ENCODE assay signal across 22 mouse cellular contexts in genomic region chr1:185270403-185271097, GRCm38 (mm10). TPM values are rescaled to one million over a fixed set of nuclear protein-coding genes. Genes with fewer than 3 reads are reported as not detected.
DNase-seq lines count a peak whose midpoint lies in the region; ATAC-seq and TF ChIP-seq lines count a peak whose summit lies in the region.
"Had no signal": no experiment of that assay in that cellular context is flagged by ENCODE, and none has a peak within 500 bp of the region (broad histone marks: within the 10 kb centered on the region; RNA-seq: fewer than 3 reads in every experiment).

No protein-coding gene starts in this region.

- H3K9me3 ChIP-seq in forebrain, embryonic 11.5 days (ENCODE audit: control insufficient read depth, low read length), result no peaks in the 10 kb centered on the region
- no peaks in the 10 kb centered on the region for H3K9me3 ChIP-seq in forebrain, embryonic 14.5 days (replicated peaks; ENCODE audit: control insufficient read depth, low read length)
- H3K9me3 ChIP-seq in intestine, embryonic 16.5 days (ENCODE audit: control insufficient read depth, low read length), result no peaks in the 10 kb centered on the region
- no peaks in the 10 kb centered on the region for H3K9me3 ChIP-seq in stomach, embryonic 14.5 days (ENCODE audit: control insufficient read depth, low read depth, low read length)
- H3K9me3 ChIP-seq: embryonic facial prominence, embryonic 12.5 days; forebrain, embryonic 12.5 days; G1E; hindbrain, embryonic 15.5 days had no signal

- H3K4me1 ChIP-seq in forebrain, embryonic 11.5 days (replicated peaks; ENCODE audit: control insufficient read depth, insufficient read depth, low read length), result no peaks in the 10 kb centered on the region
- no peaks in the 10 kb centered on the region for H3K4me1 ChIP-seq in forebrain, embryonic 14.5 days (ENCODE audit: control insufficient read depth, insufficient read depth, low read length)
- peaks cover 3% of the 10 kb centered on the region; the same call in 1 of the 2 replicates for H3K4me1 ChIP-seq in intestine, embryonic 16.5 days (ENCODE audit: control insufficient read depth, insufficient read depth, low read length)
- H3K4me1 ChIP-seq in stomach, embryonic 14.5 days (ENCODE audit: control insufficient read depth, insufficient read depth, low read length), result no peaks in the 10 kb centered on the region
- no peaks in the 10 kb centered on the region for H3K4me1 ChIP-seq in kidney, adult 2 months (ENCODE audit: control insufficient read depth, insufficient read depth, low read length)
- H3K4me1 ChIP-seq: embryonic facial prominence, embryonic 12.5 days; forebrain, embryonic 12.5 days; hindbrain, embryonic 15.5 days had no signal

- 94% methylated on average over 8 of the region's 8 CpGs for WGBS in forebrain, embryonic 11.5 days
- 95% methylated on average over 8 of the region's 8 CpGs for WGBS in forebrain, embryonic 14.5 days
- WGBS in intestine, embryonic 16.5 days, result 58% methylated on average over 8 of the region's 8 CpGs
- WGBS in stomach, embryonic 14.5 days, result 86% methylated on average over 8 of the region's 8 CpGs
- WGBS in kidney, adult 2 months, result 87% methylated on average over 8 of the region's 8 CpGs

- DNase-seq in forebrain, embryonic 11.5 days (ENCODE audit: low spot score), result peak; percentile 30
- no peak for DNase-seq in forebrain, embryonic 14.5 days (ENCODE audit: low spot score)
- DNase-seq in kidney, adult 2 months, result no peak
- no peak for DNase-seq in urinary bladder, postnatal 10 days (ENCODE audit: low spot score)
- DNase-seq: adrenal gland, postnatal 10 days; B cell, adult 2 months; cerebellum, adult 11 months; cerebellum, adult 9-10 months; cerebellum, postnatal 25 days; forebrain, postnatal 0 days; gastrocnemius, postnatal 14 days; heart, adult 11 months; heart, postnatal 36 days had no signal

- H3K4me3 ChIP-seq in forebrain, embryonic 11.5 days (ENCODE audit: low read depth, low read length), result no peak overlapping the region
- H3K4me3 ChIP-seq in forebrain, embryonic 14.5 days (ENCODE audit: low read depth, low read length), result no peak overlapping the region
- H3K4me3 ChIP-seq in intestine, embryonic 16.5 days (ENCODE audit: low read length), result no peak overlapping the region
- H3K4me3 ChIP-seq in stomach, embryonic 14.5 days (ENCODE audit: low read depth, low read length), result no peak overlapping the region
- H3K4me3 ChIP-seq in kidney, adult 2 months (ENCODE audit: insufficient read depth, low read depth, low read length), result no peak overlapping the region
- H3K4me3 ChIP-seq: embryonic facial prominence, embryonic 12.5 days; forebrain, embryonic 12.5 days; heart, embryonic 13.5 days; hindbrain, embryonic 15.5 days had no signal

- ATAC-seq in forebrain, embryonic 11.5 days (replicated peaks; ENCODE audit: low FRiP score), result no peak
- ATAC-seq in forebrain, embryonic 14.5 days, result no peak
- peak; percentile 93 for ATAC-seq in intestine, embryonic 16.5 days
- ATAC-seq in stomach, embryonic 14.5 days (ENCODE audit: insufficient number of reproducible peaks, insufficient read depth, low FRiP score, low read depth), result 0 out of 2 replicates have a peak, but pooled peaks have one; percentile 37
- no peak for ATAC-seq in granulocyte monocyte progenitor cell, adult 5-6 weeks (replicated peaks; ENCODE audit: poor library complexity, severe bottlenecking)
- ATAC-seq: CD4-positive, CD25-positive, alpha-beta regulatory T cell, adult 4 months; forebrain, postnatal 0 days had no signal

- H3K36me3 ChIP-seq in forebrain, embryonic 11.5 days (ENCODE audit: control insufficient read depth, insufficient read depth, low read length), result peaks cover 4% of the 10 kb centered on the region; the same call in 1 of the 2 replicates
- H3K36me3 ChIP-seq in forebrain, embryonic 14.5 days (ENCODE audit: control insufficient read depth, insufficient read depth, low read length), result peaks cover 58% of the 10 kb centered on the region
- H3K36me3 ChIP-seq in intestine, embryonic 16.5 days (ENCODE audit: control insufficient read depth, insufficient read depth, low read length), result peaks cover 20% of the 10 kb centered on the region
- H3K36me3 ChIP-seq in stomach, embryonic 14.5 days (ENCODE audit: control insufficient read depth, insufficient read depth, low read length), result peaks cover 40% of the 10 kb centered on the region
- H3K36me3 ChIP-seq in kidney, adult 2 months (ENCODE audit: control insufficient read depth, insufficient read depth, low read length), result peaks cover 4% of the 10 kb centered on the region; the same call in 1 of the 2 replicates

- H3K27ac ChIP-seq in forebrain, embryonic 11.5 days (ENCODE audit: low read depth, low read length), result no peak overlapping the region
- no peak overlapping the region for H3K27ac ChIP-seq in forebrain, embryonic 14.5 days (ENCODE audit: low read depth, low read length)
- H3K27ac ChIP-seq in intestine, embryonic 16.5 days (ENCODE audit: low read length), result peak overlapping the region; percentile 83
- no peak overlapping the region for H3K27ac ChIP-seq in stomach, embryonic 14.5 days (ENCODE audit: low read length)
- no peak overlapping the region for H3K27ac ChIP-seq in kidney, adult 2 months (ENCODE audit: insufficient read depth, low read depth, low read length)
- H3K27ac ChIP-seq: embryonic facial prominence, embryonic 12.5 days; forebrain, embryonic 12.5 days; heart, embryonic 13.5 days; hindbrain, embryonic 15.5 days had no signal

- no peak overlapping the region for H3K4me2 ChIP-seq in forebrain, embryonic 11.5 days (ENCODE audit: low read depth, low read length, severe bottlenecking)
- H3K4me2 ChIP-seq in forebrain, embryonic 14.5 days (ENCODE audit: low read length), result no peak overlapping the region
- peak overlapping the region; percentile 14; the same call in 1 of the 2 replicates for H3K4me2 ChIP-seq in intestine, embryonic 16.5 days (ENCODE audit: low read depth, low read length)
- no peak overlapping the region for H3K4me2 ChIP-seq in stomach, embryonic 14.5 days (replicated peaks; ENCODE audit: low read depth, low read length)
- H3K4me2 ChIP-seq: embryonic facial prominence, embryonic 12.5 days; forebrain, embryonic 12.5 days; heart, embryonic 13.5 days; hindbrain, embryonic 15.5 days had no signal

- H3K9ac ChIP-seq in forebrain, embryonic 11.5 days (ENCODE audit: low read length), result no peak overlapping the region
- no peak overlapping the region for H3K9ac ChIP-seq in forebrain, embryonic 14.5 days (ENCODE audit: low read length)
- no peak overlapping the region; the same call in 1 of the 2 replicates for H3K9ac ChIP-seq in intestine, embryonic 16.5 days (ENCODE audit: low read depth, low read length)
- no peak overlapping the region for H3K9ac ChIP-seq in stomach, embryonic 14.5 days (replicated peaks; ENCODE audit: low read depth, low read length)
- H3K9ac ChIP-seq: embryonic facial prominence, embryonic 12.5 days; forebrain, embryonic 12.5 days; forebrain, postnatal 0 days; heart, embryonic 13.5 days; hindbrain, embryonic 15.5 days had no signal

- no peaks in the 10 kb centered on the region for H3K27me3 ChIP-seq in forebrain, embryonic 11.5 days (ENCODE audit: control insufficient read depth, insufficient read depth, low read length)
- H3K27me3 ChIP-seq in forebrain, embryonic 14.5 days (replicated peaks; ENCODE audit: control insufficient read depth, insufficient read depth, low read length), result no peaks in the 10 kb centered on the region
- no peaks in the 10 kb centered on the region for H3K27me3 ChIP-seq in intestine, embryonic 16.5 days (replicated peaks; ENCODE audit: control insufficient read depth, insufficient read depth, low read length)
- H3K27me3 ChIP-seq in stomach, embryonic 14.5 days (ENCODE audit: control insufficient read depth, insufficient read depth, low read length), result no peaks in the 10 kb centered on the region
- no peaks in the 10 kb centered on the region for H3K27me3 ChIP-seq in kidney, adult 2 months (replicated peaks; ENCODE audit: control insufficient read depth, insufficient read depth, low read length)
- H3K27me3 ChIP-seq: embryonic facial prominence, embryonic 12.5 days; forebrain, embryonic 12.5 days; heart, embryonic 13.5 days; hindbrain, embryonic 15.5 days had no signal

- TF ChIP-seq POLR2A in kidney, adult 2 months (IDR thresholded peaks at IDR 0.05; ENCODE audit: low read depth, low read length), result no peak

- no peak for TF ChIP-seq CTCF in kidney, adult 2 months (conservative IDR thresholded peaks at IDR 0.05; ENCODE audit: insufficient read depth, insufficient read length, low read depth, low read length)

RNA-seq across cellular contexts. Expression of gene Iars2, which starts 58.6 kb away (rescaled TPM):
- polyA plus RNA-seq in forebrain, embryonic 11.5 days (2014; fragmentation: Nextera tagmentation; extraction: Ambion mirVana), result 29.8 and 31.5 TPM in 2 replicates
- 18.4 and 19.5 TPM in 2 replicates for polyA plus RNA-seq in forebrain, embryonic 14.5 days (2014; fragmentation: Nextera tagmentation; extraction: Ambion mirVana)
- 86.6 and 109 TPM in 2 replicates for polyA plus RNA-seq in intestine, embryonic 16.5 days (2015; fragmentation: Nextera tagmentation; extraction: Ambion mirVana)
- polyA plus RNA-seq in stomach, embryonic 14.5 days (2014; fragmentation: Nextera tagmentation; extraction: Ambion mirVana), result 32.0 and 33.9 TPM in 2 replicates
- polyA plus RNA-seq in kidney, adult 2 months (2012; rRNA removed), result 37.7 and 40.9 TPM in 2 replicates
- 38.3 and 44.6 TPM in 2 replicates for total RNA-seq in granulocyte monocyte progenitor cell, adult 5-6 weeks (2014; fragmentation: Nextera tagmentation)
- total RNA-seq in granulocyte monocyte progenitor cell, adult 5-6 weeks (2017), result 38.3 and 48.4 TPM in 2 replicates

Comparison
In these comparisons a context has a peak if more than half of its experiments do, and no peak if none do; other contexts are left out.
1. ATAC-seq: peak in intestine, embryonic 16.5 days (single experiment) and stomach, embryonic 14.5 days (single experiment); none in forebrain, embryonic 11.5 days (single experiment), forebrain, embryonic 14.5 days (single experiment) and granulocyte monocyte progenitor cell, adult 5-6 weeks (single experiment).